Mouse (Mus musculus) brain, embryonic 14.5 days (tissue): Measurements from ENCODE around the gene Trpm8.

Experiments used
- CTCF ChIP-seq: fragments of 200-500 bp; IDR thresholded peaks from 2 replicates; pipeline ENCODE4 v1.5.1; 2012; ENCODE audit warnings: inconsistent platforms, mild to moderate bottlenecking, moderate library complexity, borderline replicate concordance; ENCODE audit not compliant: insufficient read depth, insufficient read length; ENCODE audit errors: extremely low read depth
- POLR2A ChIP-seq: fragments of 200-500 bp; IDR thresholded peaks from 2 replicates; pipeline ENCODE4 v1.6.1; 2012; ENCODE audit warnings: mild to moderate bottlenecking, inconsistent platforms, borderline replicate concordance; ENCODE audit not compliant: poor library complexity, insufficient read depth, insufficient read length, severe bottlenecking; ENCODE audit errors: extremely low read depth

DNA sequence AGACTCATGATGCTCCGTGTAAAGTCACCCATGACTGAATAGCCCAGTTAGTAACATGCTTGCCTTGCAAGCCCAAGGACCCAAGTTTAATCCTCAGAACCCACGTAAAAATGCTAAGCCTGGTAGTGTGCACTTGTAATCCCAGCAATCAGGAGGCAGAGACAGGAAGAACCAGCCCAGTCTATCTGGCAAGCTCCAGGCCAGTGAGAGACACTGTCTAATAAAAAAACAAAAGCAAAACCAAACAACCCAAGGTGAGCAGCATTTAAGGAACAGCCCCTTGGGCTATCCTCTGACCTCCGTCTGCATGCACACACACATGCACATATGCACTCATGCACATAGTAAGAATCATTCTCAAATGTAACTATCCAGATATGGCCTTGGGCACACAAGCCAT lies 47.9 kb upstream of the Trpm8 start:
- TF ChIP-seq POLR2A (no peak), CTCF (no peak)
